Mouse (Mus musculus) limb, embryonic 14.5 days (tissue): ENCODE results near the gene Ndc80. TPM values are rescaled to one million over a fixed set of nuclear protein-coding genes. Genes with fewer than 3 reads are reported as not detected.
"Not testable (repeated sequence)": the region's sequence is repeated elsewhere in the genome, so short reads cannot be mapped to it uniquely, and the experiment has no call there.

ENCODE experiments used
- ATAC-seq: fragments of 200-750 bp; cut with Nextera tagmentation; 2 replicates; pipeline ENCODE4 v1.8.0; 2017; ENCODE audit warnings: low read depth, moderate number of reproducible peaks, moderate TSS enrichment; ENCODE audit not compliant: low FRiP score
- DNase-seq: peaks from one replicate; pipeline ENCODE4 v3.0.0-alpha.2; 2015; ENCODE audit warnings: low spot score
- H3K27ac ChIP-seq: fragments of 300-500 bp; sonication (generic); replicated peaks from 2 replicates; pipeline ENCODE4 v1.5.1; 2014; ENCODE audit warnings: low read depth, mild to moderate bottlenecking, low read length, moderate library complexity, mixed read lengths
- H3K27me3 ChIP-seq: fragments of 300-500 bp; sonication (generic); 2 replicates; pipeline ENCODE4 v1.6.1; 2014; ENCODE audit warnings: low read length, mixed read lengths; ENCODE audit not compliant: control insufficient read depth, insufficient read depth
- H3K36me3 ChIP-seq: fragments of 300-500 bp; sonication (generic); 2 replicates; pipeline ENCODE4 v1.6.1; 2014; ENCODE audit warnings: mild to moderate bottlenecking, low read length, moderate library complexity, mixed read lengths; ENCODE audit not compliant: control insufficient read depth, insufficient read depth
- H3K4me1 ChIP-seq: fragments of 300-500 bp; sonication (generic); 2 replicates; pipeline ENCODE4 v1.6.1; 2014; ENCODE audit warnings: antibody characterized with exemption, low read length, mixed read lengths; ENCODE audit not compliant: control insufficient read depth, insufficient read depth
- H3K4me2 ChIP-seq: fragments of 300-500 bp; sonication (generic); replicated peaks from 2 replicates; pipeline ENCODE4 v1.6.1; 2014; ENCODE audit warnings: low read depth, mild to moderate bottlenecking, low read length, moderate library complexity; ENCODE audit not compliant: severe bottlenecking
- H3K4me3 ChIP-seq: fragments of 300-500 bp; sonication (generic); replicated peaks from 2 replicates; pipeline ENCODE4 v1.5.1; 2014; ENCODE audit warnings: low read length
- H3K9ac ChIP-seq: fragments of 300-500 bp; sonication (generic); 2 replicates; pipeline ENCODE4 v1.6.1; 2014; ENCODE audit warnings: mild to moderate bottlenecking, low read depth, low read length, moderate library complexity; ENCODE audit not compliant: severe bottlenecking
- H3K9me3 ChIP-seq: fragments of 300-500 bp; sonication (generic); 2 replicates; pipeline ENCODE4 v1.6.1; 2016; ENCODE audit warnings: low read length; ENCODE audit not compliant: control insufficient read depth
- POLR2A ChIP-seq: fragments of 200-500 bp; IDR thresholded peaks from 2 replicates; pipeline ENCODE4 v1.8.0; 2012; ENCODE audit warnings: inconsistent platforms, mild to moderate bottlenecking, moderate library complexity, borderline replicate concordance; ENCODE audit not compliant: insufficient read depth, insufficient read length; ENCODE audit errors: extremely low read depth
- WGBS: fragments of 180-500 bp; shearing (Covaris S2); extraction: QIAGEN DNeasy Blood & Tissue Kit; methylation state at CpG from one replicate; pipeline ENCODE4 v1.1.7; 2014; 5-methylcytosine and 5-hydroxymethylcytosine counted together
- polyA plus RNA-seq, 2 experiments: library from polyadenylated mRNA; depleted of rRNA in 1 of 2; stranded (reverse) in 1 of 2; unstranded in 1 of 2; fragments of >200 nt; fragmentation: Nextera tagmentation in 1 of 2; extraction: Ambion mirVana in 1 of 2; gene quantifications; 2 replicates each; pipeline versions ENCODE4 v1.2.1 to v1.2.3; 2012 to 2014

The Ndc80 gene
- polyA plus RNA-seq, 2 experiments = 18.9 to 35.8 TPM

GRCm38 (mm10) chr17:71471261-71471660 is 55.4 kb downstream of the Ndc80 start:
- Histone ChIP-seq H3K36me3 (no peaks in the 10 kb centered on the region), H3K4me1 (peaks cover 6% of the 10 kb centered on the region), H3K9me3 (no peaks in the 10 kb centered on the region), H3K4me3 (no peak overlapping the region), H3K4me2 (no peak overlapping the region), H3K27me3 (no peaks in the 10 kb centered on the region), H3K27ac (no peak overlapping the region), H3K9ac (no peak overlapping the region)
- 91% methylated on average over 2 of the region's 2 CpGs for WGBS
- no peak for TF ChIP-seq POLR2A
- ATAC-seq = no peak
- DNase-seq = no peak

DNA sequence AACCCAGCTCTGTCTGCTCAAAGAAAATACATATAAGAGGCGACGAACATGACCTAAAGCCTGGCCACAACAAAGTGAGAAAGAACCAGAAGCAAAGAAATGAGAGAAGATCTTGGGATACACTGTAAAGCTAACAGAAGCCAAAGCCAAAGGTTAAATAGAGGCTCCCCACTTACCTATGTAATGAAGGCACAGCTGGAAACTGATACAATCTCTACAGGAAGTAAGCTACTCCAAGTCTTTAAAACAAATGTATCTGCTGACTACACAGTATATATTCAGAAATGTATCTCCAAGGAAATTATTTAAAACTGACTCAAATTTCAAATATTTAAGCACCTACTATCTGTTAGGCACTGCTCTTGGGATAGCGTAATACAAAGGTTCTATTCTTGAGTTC is 66.3 kb downstream of the Ndc80 start:
- ATAC-seq = no peak
- 98% methylated on average over 3 of the region's 3 CpGs for WGBS
- no peak for TF ChIP-seq POLR2A

DNA sequence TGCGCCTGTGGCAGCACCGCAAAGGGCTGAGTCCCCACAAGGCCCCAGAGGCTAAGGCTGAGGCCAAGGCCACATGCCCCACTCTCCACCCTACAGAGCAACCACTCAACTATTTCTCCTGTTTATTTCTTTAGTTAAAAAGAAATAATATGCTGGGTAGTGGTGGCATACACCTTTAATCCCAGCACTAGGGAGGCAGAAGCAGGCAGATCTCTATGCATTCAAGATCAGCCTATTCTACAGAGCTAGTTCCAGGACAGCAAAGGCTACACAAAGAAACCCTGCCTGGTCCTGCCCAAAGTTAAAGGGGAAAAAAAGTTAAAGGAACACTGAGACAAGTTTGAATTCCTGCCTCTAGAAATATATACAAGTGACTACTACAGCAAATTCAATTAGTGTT is 66.8 kb downstream of the Ndc80 start, which contains the start of gene Gm4707:
TSS of gene Gm4707 (minus strand) at position 101 of the 400 bp plus-strand sequence.
- WGBS = 100% methylated on average over 2 of the region's 2 CpGs
- Histone ChIP-seq H3K4me3 (no peak within 1 kb of the TSS), H3K4me2 (no peak within 1 kb of the TSS), H3K4me1 (no peaks in the 10 kb centered on the region), H3K9ac (no peak within 1 kb of the TSS), H3K27ac (no peak within 1 kb of the TSS), H3K36me3 (peaks cover 44% of the 10 kb centered on the region), H3K27me3 (no peaks in the 10 kb centered on the region), H3K9me3 (no peaks in the 10 kb centered on the region)
- DNase-seq (no peak), ATAC-seq (no peak)
- TF ChIP-seq POLR2A = no peak

More for the DNA sequence above, 66.3 kb downstream of the Ndc80 start:
- Histone ChIP-seq H3K27me3 (no peaks in the 10 kb centered on the region), H3K4me1 (no peaks in the 10 kb centered on the region), H3K4me2 (no peak overlapping the region), H3K4me3 (no peak overlapping the region), H3K9me3 (no peaks in the 10 kb centered on the region), H3K9ac (no peak overlapping the region), H3K27ac (no peak overlapping the region), H3K36me3 (peaks cover 41% of the 10 kb centered on the region)
- no peak for DNase-seq

DNA sequence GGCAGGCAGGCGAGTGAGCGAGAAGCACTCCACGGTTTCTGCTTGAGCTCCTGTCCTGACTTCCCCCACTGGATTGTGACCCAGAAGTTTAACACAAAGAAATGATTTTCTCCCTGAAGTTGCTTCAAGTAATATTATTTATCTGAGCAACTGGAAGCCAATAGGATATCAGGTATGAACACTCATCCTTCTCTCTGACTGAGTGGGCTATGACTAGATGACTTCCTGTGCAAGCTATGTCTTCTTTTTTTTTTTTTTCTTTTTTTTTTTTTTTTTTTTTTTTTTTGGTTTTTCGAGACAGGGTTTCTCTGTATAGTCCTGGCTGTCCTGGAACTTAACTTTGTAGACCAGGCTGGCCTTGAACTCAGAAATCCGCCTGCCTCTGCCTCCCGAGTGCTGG is 69.3 kb downstream of the Ndc80 start:
- H3K36me3 ChIP-seq = peaks cover 45% of the 10 kb centered on the region
- DNase-seq, H3K27ac ChIP-seq, H3K27me3 ChIP-seq, H3K4me1 ChIP-seq, ATAC-seq, H3K4me2 ChIP-seq, H3K4me3 ChIP-seq, H3K9me3 ChIP-seq, H3K9ac ChIP-seq: not testable (repeated sequence)
- WGBS = 98% methylated on average over 6 of the region's 6 CpGs

Other genes with a start within 250 kb of the Ndc80 start
- 22.7 and 23.6 TPM in 2 replicates for gene Emilin2, start 214.9 kb downstream of the Ndc80 start, polyA plus RNA-seq (2012; rRNA removed)
- 25.6 and 30.0 TPM in 2 replicates for gene Emilin2, start 214.9 kb downstream of the Ndc80 start, polyA plus RNA-seq (2014; fragmentation: Nextera tagmentation; extraction: Ambion mirVana)
- gene Gm4707, start 66.9 kb downstream of the Ndc80 start, polyA plus RNA-seq (2012; rRNA removed) = 1.1 and 1.9 TPM in 2 replicates
- 2.0 and 3.4 TPM in 2 replicates for gene Gm4707, start 66.9 kb downstream of the Ndc80 start, polyA plus RNA-seq (2014; fragmentation: Nextera tagmentation; extraction: Ambion mirVana)
- gene Smchd1, start 51.5 kb downstream of the Ndc80 start, polyA plus RNA-seq (2012; rRNA removed) = 32.8 and 42.7 TPM in 2 replicates
- 71.4 and 75.6 TPM in 2 replicates for gene Smchd1, start 51.5 kb downstream of the Ndc80 start, polyA plus RNA-seq (2014; fragmentation: Nextera tagmentation; extraction: Ambion mirVana)
- 0.79 and 1.0 TPM in 2 replicates for gene Spdya, start 25.2 kb upstream of the Ndc80 start, polyA plus RNA-seq (2012; rRNA removed)
- 1.3 and 1.5 TPM in 2 replicates for gene Spdya, start 25.2 kb upstream of the Ndc80 start, polyA plus RNA-seq (2014; fragmentation: Nextera tagmentation; extraction: Ambion mirVana)
- gene Wdr43, start 89.0 kb upstream of the Ndc80 start, polyA plus RNA-seq (2012; rRNA removed) = 47.2 and 57.0 TPM in 2 replicates
- gene Wdr43, start 89.0 kb upstream of the Ndc80 start, polyA plus RNA-seq (2014; fragmentation: Nextera tagmentation; extraction: Ambion mirVana) = 78.8 and 82.9 TPM in 2 replicates
- gene Togaram2, start 146.4 kb upstream of the Ndc80 start, polyA plus RNA-seq (2012; rRNA removed) = 0.24 and 0.26 TPM in 2 replicates
- 0.08 TPM in 2 replicates for gene Togaram2, start 146.4 kb upstream of the Ndc80 start, polyA plus RNA-seq (2014; fragmentation: Nextera tagmentation; extraction: Ambion mirVana)
- 0.01 TPM in 1 of 2 replicates, not detected in the other for gene Pcare, start 226.0 kb upstream of the Ndc80 start, polyA plus RNA-seq (2012; rRNA removed)
- 0.06 TPM in 1 of 2 replicates, not detected in the other for gene Pcare, start 226.0 kb upstream of the Ndc80 start, polyA plus RNA-seq (2014; fragmentation: Nextera tagmentation; extraction: Ambion mirVana)
- gene Clip4, start 241.6 kb upstream of the Ndc80 start, polyA plus RNA-seq (2012; rRNA removed) = 12.2 and 14.7 TPM in 2 replicates
- 8.9 and 9.0 TPM in 2 replicates for gene Clip4, start 241.6 kb upstream of the Ndc80 start, polyA plus RNA-seq (2014; fragmentation: Nextera tagmentation; extraction: Ambion mirVana)